Mouse (Mus musculus) heart, adult 10 weeks (tissue): ENCODE results near the gene Stxbp6. TPM values are rescaled to one million over a fixed set of nuclear protein-coding genes. Genes with fewer than 3 reads are reported as not detected.

Experiments used
- polyA plus RNA-seq: library from polyadenylated mRNA; stranded (reverse); fragments of 350-450 nt; fragmentation: Illumina TruSeq; extraction: RNeasy Lipid Tissue Mini Kit (QIAGEN cat#74804); gene quantifications from one replicate; pipeline ENCODE4 v1.2.3, GENCODE M21; 2014; ENCODE audit warnings: low read depth, low replicate concordance

The Stxbp6 gene
- 5.1 TPM for polyA plus RNA-seq

DNA sequence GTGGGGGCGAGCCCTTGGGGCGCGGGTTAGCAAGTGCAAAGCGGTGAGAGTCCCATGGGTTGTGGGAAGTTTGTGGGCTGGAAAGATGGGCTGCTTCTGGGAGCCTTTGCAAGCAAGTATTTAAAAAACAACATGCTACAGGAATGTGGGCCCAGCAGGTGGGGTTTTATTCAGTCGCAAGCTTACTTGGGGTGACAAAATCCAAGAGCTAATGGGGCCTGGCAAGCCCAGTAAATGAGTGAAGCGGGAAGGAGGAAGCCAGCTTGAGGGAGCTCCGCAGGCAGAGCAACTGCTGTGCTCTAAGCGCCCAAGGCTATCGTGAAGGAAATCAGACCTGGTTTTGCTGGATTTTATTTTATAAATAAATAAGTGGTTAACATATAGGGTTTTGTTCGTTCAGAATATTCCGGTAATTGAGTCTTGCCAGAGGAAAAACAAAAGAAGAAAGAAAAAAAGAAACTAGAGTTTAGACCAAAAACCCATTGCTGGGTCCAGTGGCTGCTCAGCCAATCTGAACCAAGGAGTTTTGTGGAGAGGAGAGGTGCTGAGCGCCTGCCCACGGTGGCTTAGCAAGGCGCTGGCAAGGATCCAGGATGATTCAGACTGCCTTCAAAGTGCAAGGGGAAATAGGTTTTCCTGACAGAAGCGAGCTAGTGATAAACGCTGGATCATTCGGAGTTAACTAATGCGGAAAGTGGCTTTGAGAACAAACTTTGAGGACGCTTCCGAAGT lies at the start of gene Stxbp6:
TSS of gene Stxbp6 (minus strand) at position 99 of the 732 bp plus-strand sequence.

